Mouse (Mus musculus) limb, embryonic 14.5 days (tissue): ENCODE measurements around the gene Trnt1. TPM values are rescaled to one million over a fixed set of nuclear protein-coding genes. Genes with fewer than 3 reads are reported as not detected.

Experiments
- ATAC-seq: fragments of 200-750 bp; cut with Nextera tagmentation; 2 replicates; pipeline ENCODE4 v1.8.0; 2017; ENCODE audit warnings: low read depth, moderate number of reproducible peaks, moderate TSS enrichment; ENCODE audit not compliant: low FRiP score
- DNase-seq: peaks from one replicate; pipeline ENCODE4 v3.0.0-alpha.2; 2015; ENCODE audit warnings: low spot score
- H3K27ac ChIP-seq: fragments of 300-500 bp; sonication (generic); replicated peaks from 2 replicates; pipeline ENCODE4 v1.5.1; 2014; ENCODE audit warnings: low read depth, mild to moderate bottlenecking, low read length, moderate library complexity, mixed read lengths
- H3K27me3 ChIP-seq: fragments of 300-500 bp; sonication (generic); 2 replicates; pipeline ENCODE4 v1.6.1; 2014; ENCODE audit warnings: low read length, mixed read lengths; ENCODE audit not compliant: control insufficient read depth, insufficient read depth
- H3K36me3 ChIP-seq: fragments of 300-500 bp; sonication (generic); 2 replicates; pipeline ENCODE4 v1.6.1; 2014; ENCODE audit warnings: mild to moderate bottlenecking, low read length, moderate library complexity, mixed read lengths; ENCODE audit not compliant: control insufficient read depth, insufficient read depth
- H3K4me1 ChIP-seq: fragments of 300-500 bp; sonication (generic); 2 replicates; pipeline ENCODE4 v1.6.1; 2014; ENCODE audit warnings: antibody characterized with exemption, low read length, mixed read lengths; ENCODE audit not compliant: control insufficient read depth, insufficient read depth
- H3K4me2 ChIP-seq: fragments of 300-500 bp; sonication (generic); replicated peaks from 2 replicates; pipeline ENCODE4 v1.6.1; 2014; ENCODE audit warnings: low read depth, mild to moderate bottlenecking, low read length, moderate library complexity; ENCODE audit not compliant: severe bottlenecking
- H3K4me3 ChIP-seq: fragments of 300-500 bp; sonication (generic); replicated peaks from 2 replicates; pipeline ENCODE4 v1.5.1; 2014; ENCODE audit warnings: low read length
- H3K9ac ChIP-seq: fragments of 300-500 bp; sonication (generic); 2 replicates; pipeline ENCODE4 v1.6.1; 2014; ENCODE audit warnings: mild to moderate bottlenecking, low read depth, low read length, moderate library complexity; ENCODE audit not compliant: severe bottlenecking
- H3K9me3 ChIP-seq: fragments of 300-500 bp; sonication (generic); 2 replicates; pipeline ENCODE4 v1.6.1; 2016; ENCODE audit warnings: low read length; ENCODE audit not compliant: control insufficient read depth
- POLR2A ChIP-seq: fragments of 200-500 bp; IDR thresholded peaks from 2 replicates; pipeline ENCODE4 v1.8.0; 2012; ENCODE audit warnings: inconsistent platforms, mild to moderate bottlenecking, moderate library complexity, borderline replicate concordance; ENCODE audit not compliant: insufficient read depth, insufficient read length; ENCODE audit errors: extremely low read depth
- WGBS: fragments of 180-500 bp; shearing (Covaris S2); extraction: QIAGEN DNeasy Blood & Tissue Kit; methylation state at CpG from one replicate; pipeline ENCODE4 v1.1.7; 2014; 5-methylcytosine and 5-hydroxymethylcytosine counted together
- polyA plus RNA-seq, 2 experiments: library from polyadenylated mRNA; depleted of rRNA in 1 of 2; stranded (reverse) in 1 of 2; unstranded in 1 of 2; fragments of >200 nt; fragmentation: Nextera tagmentation in 1 of 2; extraction: Ambion mirVana in 1 of 2; gene quantifications; 2 replicates each; pipeline versions ENCODE4 v1.2.1 to v1.2.3; 2012 to 2014

Trnt1 gene
- polyA plus RNA-seq, 2 experiments: 34.3 to 59.9 TPM

DNA sequence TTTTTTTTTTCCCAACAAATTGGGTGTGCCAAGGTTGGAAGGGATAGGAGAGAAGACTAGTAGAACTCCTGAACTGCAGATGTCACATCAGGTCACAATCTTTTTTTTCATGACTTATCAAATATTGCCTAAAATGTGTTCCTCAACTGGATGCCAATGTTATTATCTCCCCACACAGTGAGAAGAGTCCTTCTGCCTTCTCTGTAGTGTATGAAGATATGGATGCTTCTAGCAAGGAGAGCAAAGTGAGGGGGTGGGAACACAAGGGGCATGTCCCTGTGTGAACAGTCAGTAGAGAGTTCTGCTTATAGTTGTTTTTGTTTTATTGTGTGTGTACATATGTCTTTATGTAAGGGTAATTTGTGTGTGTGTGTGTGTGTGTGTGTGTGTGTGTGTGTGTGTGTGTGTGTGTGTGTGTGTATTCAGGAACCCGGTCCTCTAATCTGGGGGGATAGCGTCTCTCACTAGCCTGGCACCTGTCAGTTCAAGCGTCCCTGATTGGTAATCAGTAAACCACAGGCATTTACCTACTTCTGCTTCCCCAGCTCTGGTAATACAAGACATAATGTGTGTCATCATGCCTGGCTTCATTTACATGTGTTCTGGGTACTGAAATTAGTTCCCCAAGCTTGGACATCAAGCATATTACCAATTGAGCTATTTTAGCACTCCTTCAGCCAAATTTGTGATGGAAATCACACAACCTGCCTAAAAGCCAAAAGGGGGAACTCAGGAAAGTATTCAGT, 8.3 kb upstream of the Trnt1 start:
- no peak for ATAC-seq
- no peak overlapping the region for H3K9ac ChIP-seq
- no peak for TF ChIP-seq POLR2A
- no peak overlapping the region for H3K27ac ChIP-seq
- no peaks in the 10 kb centered on the region for H3K36me3 ChIP-seq
- DNase-seq: no peak
- no peaks in the 10 kb centered on the region for H3K9me3 ChIP-seq
- 77% methylated on average over 3 of the region's 3 CpGs for WGBS
- H3K4me3 ChIP-seq: no peak overlapping the region
- no peaks in the 10 kb centered on the region for H3K4me1 ChIP-seq
- H3K27me3 ChIP-seq: peaks cover 10% of the 10 kb centered on the region; the same call in 1 of the 2 replicates
- no peak overlapping the region for H3K4me2 ChIP-seq

DNA sequence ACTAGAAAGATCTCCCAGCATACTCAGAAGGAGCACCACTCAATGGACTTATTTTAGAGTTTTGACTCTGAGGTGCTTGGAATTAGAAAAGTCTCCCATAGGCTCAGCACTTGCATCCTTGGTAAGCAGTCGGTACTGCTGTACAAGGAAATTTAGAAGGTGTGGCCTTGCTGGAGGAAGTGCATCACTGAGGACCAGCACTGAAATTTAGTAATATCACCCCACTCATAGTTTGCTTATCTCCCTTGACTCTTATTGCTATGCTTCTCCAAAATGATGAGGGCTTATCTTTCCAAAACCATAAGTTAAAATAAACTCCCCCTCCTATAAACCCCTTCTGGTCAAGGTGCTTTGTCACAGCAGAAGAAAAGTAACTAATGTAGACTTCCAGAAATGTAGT, 7.4 kb upstream of the Trnt1 start:
- DNase-seq (no peak), ATAC-seq (no peak)
- H3K36me3 ChIP-seq: no peaks in the 10 kb centered on the region
- no peak for TF ChIP-seq POLR2A
- H3K9ac ChIP-seq: no peak overlapping the region
- peaks cover 10% of the 10 kb centered on the region; the same call in 1 of the 2 replicates for H3K27me3 ChIP-seq
- no peak overlapping the region for H3K27ac ChIP-seq
- H3K4me2 ChIP-seq: no peak overlapping the region
- H3K4me1 ChIP-seq: no peaks in the 10 kb centered on the region
- WGBS: 67% methylated on average over 1 of the region's 1 CpGs
- no peaks in the 10 kb centered on the region for H3K9me3 ChIP-seq
- H3K4me3 ChIP-seq: no peak overlapping the region

DNA sequence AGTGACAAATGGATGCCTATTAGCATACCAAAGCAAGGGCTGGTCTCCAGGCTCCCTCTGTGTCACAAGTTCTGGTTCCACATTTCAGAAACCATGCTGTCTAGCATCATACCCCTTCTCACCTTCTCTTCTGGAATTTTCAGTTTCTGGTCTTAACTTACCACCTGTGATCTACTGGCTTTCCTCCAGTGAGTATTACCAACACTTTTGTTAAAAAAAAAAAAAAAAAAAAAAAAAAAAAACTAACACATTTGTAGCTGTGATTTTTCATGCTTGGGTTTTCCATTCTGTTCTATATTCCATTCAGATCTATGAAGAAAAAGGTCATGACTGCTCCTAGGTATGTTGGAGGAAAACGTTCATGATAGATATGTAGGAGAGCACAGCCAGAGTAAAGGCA, 3.0 kb upstream of the Trnt1 start:
- Histone ChIP-seq H3K36me3 (0 out of 2 replicates have a peak, but pooled peaks cover 2% of the 10 kb centered on the region), H3K27ac (no peak overlapping the region), H3K4me3 (no peak overlapping the region), H3K9ac (no peak overlapping the region), H3K4me2 (no peak overlapping the region), H3K9me3 (no peaks in the 10 kb centered on the region), H3K4me1 (peaks cover 11% of the 10 kb centered on the region), H3K27me3 (peaks cover 10% of the 10 kb centered on the region; the same call in 1 of the 2 replicates)
- TF ChIP-seq POLR2A: no peak
- ATAC-seq: no peak
- DNase-seq: no peak
- WGBS: 86% methylated on average over 1 of the region's 1 CpGs

DNA sequence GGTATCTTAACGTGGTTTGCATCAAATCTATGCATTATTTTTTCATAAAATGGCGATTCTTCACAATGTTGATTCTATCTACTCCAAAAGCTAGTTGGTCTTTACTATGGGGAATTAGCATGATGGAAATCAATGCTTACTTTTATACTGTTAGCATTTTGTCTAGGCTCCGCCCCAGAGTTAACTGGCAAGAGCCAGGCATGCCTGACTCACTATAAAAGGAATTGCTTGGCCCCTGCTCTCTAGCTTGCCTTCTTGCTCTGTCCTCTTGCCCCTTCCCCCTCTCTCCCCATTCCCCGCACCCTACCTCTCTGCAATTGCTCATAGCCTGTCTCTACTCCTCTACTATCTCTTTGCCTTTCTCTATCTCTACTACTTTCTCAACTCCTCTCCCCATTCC, 2.1 kb upstream of the Trnt1 start:
- Histone ChIP-seq H3K9me3 (no peaks in the 10 kb centered on the region), H3K36me3 (0 out of 2 replicates have a peak, but pooled peaks cover 3% of the 10 kb centered on the region), H3K4me3 (no peak overlapping the region), H3K27ac (no peak overlapping the region), H3K9ac (no peak overlapping the region), H3K4me2 (no peak overlapping the region), H3K4me1 (peaks cover 11% of the 10 kb centered on the region), H3K27me3 (peaks cover 3% of the 10 kb centered on the region; the same call in 1 of the 2 replicates)
- no peak for DNase-seq
- TF ChIP-seq POLR2A: no peak
- no peak for ATAC-seq
- 70% methylated on average over 4 of the region's 4 CpGs for WGBS

DNA sequence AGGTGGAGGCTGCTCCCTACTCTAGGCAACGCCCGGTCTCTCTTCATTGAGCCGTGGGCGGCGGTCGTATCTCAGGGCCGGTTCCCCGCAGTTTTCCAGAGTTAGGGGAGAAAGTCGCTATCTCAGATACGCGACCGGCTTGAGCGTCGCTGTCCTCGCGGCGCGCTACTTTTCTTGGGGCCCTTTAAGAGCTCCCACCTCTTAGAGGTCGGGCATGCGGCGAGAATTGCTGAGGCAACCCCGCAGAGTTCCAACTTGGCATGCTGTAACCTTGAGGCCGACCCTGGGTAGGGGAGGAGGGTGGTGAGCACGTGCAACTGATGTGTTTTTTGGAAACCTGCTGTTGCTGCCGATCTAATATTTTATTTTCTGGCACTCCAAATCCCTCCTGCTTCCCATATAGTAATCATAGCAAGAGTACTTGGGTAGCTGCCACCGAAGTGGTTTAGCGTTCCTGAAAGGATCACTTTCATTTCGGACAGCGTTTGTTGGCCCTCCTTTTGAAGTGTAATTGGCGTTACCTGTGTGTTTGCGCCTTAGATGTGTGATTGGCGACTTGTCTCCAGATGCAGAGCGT, 458 bp downstream of the Trnt1 start:
- Histone ChIP-seq H3K27me3 (no peaks in the 10 kb centered on the region), H3K36me3 (peaks cover 19% of the 10 kb centered on the region; the same call in 1 of the 2 replicates), H3K27ac (peak overlapping the region; percentile 58; the same call in 1 of the 2 replicates), H3K4me3 (peak overlapping the region; percentile 91), H3K4me2 (peak overlapping the region; percentile 90), H3K4me1 (peaks cover 11% of the 10 kb centered on the region), H3K9ac (peak overlapping the region; percentile 70), H3K9me3 (no peaks in the 10 kb centered on the region)
- no peak for TF ChIP-seq POLR2A
- no peak; the same call in 1 of the 2 replicates for ATAC-seq
- WGBS: 2% methylated on average over 33 of the region's 33 CpGs
- DNase-seq: no peak
